Mouse (Mus musculus): Measurements from ENCODE around the gene Fam84b. TPM values are rescaled to one million over a fixed set of nuclear protein-coding genes. Genes with fewer than 3 reads are reported as not detected.
A peak's percentile ranks its signal among the peaks of the same experiment; 100 is the strongest.

Fam84b gene
- total and polyA plus RNA-seq, 2 experiments from 2014 or later: 5.6 to 18.1 TPM

DNA sequence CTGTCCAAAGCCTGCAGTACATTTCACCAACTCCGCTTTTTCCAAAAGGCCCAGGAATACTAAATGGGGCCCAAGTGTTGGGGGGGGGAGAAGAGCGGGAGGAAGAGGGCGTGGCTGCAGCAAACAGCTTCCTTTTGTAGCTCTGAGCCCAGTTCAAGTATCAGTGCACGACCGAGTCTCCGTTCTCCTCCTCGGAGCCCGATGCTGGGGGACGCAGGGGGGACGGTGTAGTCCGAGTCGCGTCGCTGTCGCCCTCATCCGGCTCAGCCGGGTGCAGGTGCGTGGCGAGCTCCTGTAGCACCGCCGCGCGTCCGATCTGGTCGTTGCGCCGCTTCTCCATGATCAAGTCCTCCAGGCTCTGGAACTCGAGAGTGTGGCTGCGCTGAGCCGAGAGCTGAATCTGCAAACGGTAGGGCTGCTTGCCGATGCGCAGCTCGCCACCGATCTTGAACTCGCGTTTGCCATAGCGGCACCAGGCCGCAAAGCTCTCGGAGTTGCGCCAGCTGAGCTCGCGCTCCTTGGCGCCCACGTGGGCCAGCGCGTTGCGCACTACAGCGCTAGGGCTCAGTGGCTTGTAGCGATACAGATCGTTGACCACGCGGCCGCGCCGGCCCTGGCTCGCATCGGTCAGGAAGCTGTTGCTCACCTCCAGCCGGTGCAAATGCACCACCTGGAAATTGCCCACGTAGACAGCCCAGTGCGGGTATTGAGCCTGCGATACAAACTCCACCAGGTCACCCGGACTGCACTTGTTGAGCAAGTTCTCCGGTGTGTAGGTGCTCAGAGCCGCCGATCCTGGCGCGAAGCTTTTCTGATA is 30.6 kb downstream of the Fam84b start:
- H3K4me3 ChIP-seq (ENCODE audit: low read length): peak overlapping the region; percentile 82
- peak; percentile 89 for DNase-seq (ENCODE audit: low spot score)
- no peaks in the 10 kb centered on the region for H3K9me3 ChIP-seq (ENCODE audit: low read length)
- whole genome bisulfite sequencing: under 1% methylated on average over 68 of the region's 68 CpGs
- H3K4me2 ChIP-seq (ENCODE audit: low read depth, low read length): peak overlapping the region; percentile 100
- no peaks in the 10 kb centered on the region; the same call in 1 of the 2 replicates for H3K4me1 ChIP-seq (ENCODE audit: insufficient read depth, low read length)
- peak; percentile 84 for ATAC-seq
- peak; percentile 82 for TF ChIP-seq CTCF (IDR thresholded peaks at IDR 0.05; ENCODE audit: low read depth)
- H3K9ac ChIP-seq (replicated peaks; ENCODE audit: low read length): peak overlapping the region; percentile 65
- H3K27me3 ChIP-seq (ENCODE audit: insufficient read depth, low read length): no peaks in the 10 kb centered on the region
- H3K27ac ChIP-seq: peak overlapping the region; percentile 65
- no peaks in the 10 kb centered on the region for H3K36me3 ChIP-seq (ENCODE audit: insufficient read depth, low read length)

DNA sequence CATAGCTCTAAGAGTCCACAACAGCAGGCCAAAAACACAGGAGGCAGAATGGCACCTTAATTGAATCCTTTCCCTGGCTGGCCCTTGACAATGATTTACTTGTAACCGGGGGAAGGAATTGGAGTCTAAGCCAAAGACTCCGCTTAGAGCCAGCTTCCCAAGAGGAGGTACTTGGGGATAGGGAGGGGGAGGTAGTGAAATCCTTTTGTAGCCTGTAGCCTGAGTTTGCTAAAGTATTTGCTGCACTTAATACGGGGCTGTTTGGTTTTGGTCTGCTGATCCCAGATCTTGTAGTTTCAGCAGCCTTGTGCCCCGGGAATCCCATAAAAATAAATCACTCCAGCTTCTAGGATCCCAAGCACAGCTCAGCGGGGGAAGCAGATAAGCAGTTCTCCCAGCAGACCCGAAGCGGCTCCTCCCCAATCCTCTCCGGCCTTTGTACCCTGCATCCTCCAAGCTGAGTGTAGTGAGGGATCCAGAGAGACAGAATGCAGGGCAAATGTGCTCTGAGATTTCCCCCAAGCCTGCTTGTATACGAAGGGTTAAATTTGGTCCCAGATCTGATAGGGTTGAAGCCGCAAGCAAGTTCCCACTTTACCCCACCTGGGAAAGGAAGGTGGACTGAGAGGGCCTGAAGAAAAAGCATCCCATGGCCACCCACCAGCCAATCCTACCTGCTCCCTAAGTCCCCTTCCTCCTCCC is 31.3 kb downstream of the Fam84b start:
- H3K36me3 ChIP-seq (ENCODE audit: insufficient read depth, low read length): no peaks in the 10 kb centered on the region
- no peaks in the 10 kb centered on the region for H3K9me3 ChIP-seq (ENCODE audit: low read length)
- H3K27me3 ChIP-seq (ENCODE audit: insufficient read depth, low read length): no peaks in the 10 kb centered on the region
- H3K9ac ChIP-seq (replicated peaks; ENCODE audit: low read length): peak overlapping the region; percentile 65
- H3K4me2 ChIP-seq (ENCODE audit: low read depth, low read length): peak overlapping the region; percentile 100
- ATAC-seq (0 out of 2 replicates have a peak, but pooled peaks have one; percentile 19), DNase-seq (ENCODE audit: low spot score) (peak; percentile 60)
- WGBS: 4% methylated on average over 10 of the region's 10 CpGs
- TF ChIP-seq CTCF (IDR thresholded peaks at IDR 0.05; ENCODE audit: low read depth): no peak
- H3K4me3 ChIP-seq (ENCODE audit: low read length): peak overlapping the region; percentile 82
- no peaks in the 10 kb centered on the region; the same call in 1 of the 2 replicates for H3K4me1 ChIP-seq (ENCODE audit: insufficient read depth, low read length)
- peak overlapping the region; percentile 65 for H3K27ac ChIP-seq

DNA sequence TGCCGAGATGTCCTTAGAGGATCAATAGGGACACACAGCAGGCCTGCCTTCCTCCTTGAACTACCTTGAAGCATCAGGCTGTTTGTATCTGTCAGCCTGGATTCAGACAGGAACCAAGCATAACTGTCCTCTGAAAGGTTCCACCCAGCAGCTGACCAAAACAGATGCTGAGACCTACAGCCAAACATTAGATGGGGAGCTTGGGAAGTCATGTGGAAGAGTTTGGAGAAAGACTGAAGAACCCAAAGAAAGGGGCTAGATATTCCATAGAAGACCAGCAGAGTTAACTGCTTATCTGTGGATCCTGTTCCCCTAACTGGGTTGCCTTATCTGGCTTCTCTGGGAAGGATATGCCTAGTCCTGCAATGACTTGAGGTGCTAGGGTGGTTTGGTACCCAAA is 35.1 kb downstream of the Fam84b start:
- DNase-seq (ENCODE audit: low spot score) (no peak), ATAC-seq (no peak)
- no peak overlapping the region for H3K4me2 ChIP-seq (ENCODE audit: low read depth, low read length)
- no peaks in the 10 kb centered on the region; the same call in 1 of the 2 replicates for H3K4me1 ChIP-seq (ENCODE audit: insufficient read depth, low read length)
- 82% methylated on average over 1 of the region's 1 CpGs for WGBS
- no peak for TF ChIP-seq CTCF (IDR thresholded peaks at IDR 0.05; ENCODE audit: low read depth)
- H3K9me3 ChIP-seq (ENCODE audit: low read length): no peaks in the 10 kb centered on the region
- no peaks in the 10 kb centered on the region for H3K36me3 ChIP-seq (ENCODE audit: insufficient read depth, low read length)
- H3K4me3 ChIP-seq (ENCODE audit: low read length): no peak overlapping the region
- no peaks in the 10 kb centered on the region for H3K27me3 ChIP-seq (ENCODE audit: insufficient read depth, low read length)
- H3K27ac ChIP-seq: no peak overlapping the region
- no peak overlapping the region for H3K9ac ChIP-seq (replicated peaks; ENCODE audit: low read length)

DNA sequence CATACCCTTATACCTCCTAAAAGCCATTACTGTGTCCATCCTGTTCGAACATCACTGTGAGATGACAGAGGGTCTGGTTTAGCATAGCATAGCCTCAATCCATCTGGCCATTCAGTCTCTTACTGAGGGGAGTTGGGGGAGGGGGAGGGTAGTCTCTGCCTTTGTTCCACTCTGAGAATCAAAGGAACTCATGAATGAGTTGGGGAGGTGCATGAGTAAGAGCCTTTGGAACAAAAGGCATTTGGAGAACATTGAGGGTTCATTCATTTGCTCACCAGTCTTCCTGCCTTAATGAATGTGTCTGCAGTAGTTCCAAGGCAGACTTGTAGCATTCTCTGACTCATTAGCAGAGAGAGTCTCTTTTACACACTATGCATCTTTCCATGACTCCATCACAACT is 37.1 kb downstream of the Fam84b start:
- H3K27ac ChIP-seq: no peak overlapping the region
- WGBS: 29% methylated on average over 1 of the region's 1 CpGs

DNA sequence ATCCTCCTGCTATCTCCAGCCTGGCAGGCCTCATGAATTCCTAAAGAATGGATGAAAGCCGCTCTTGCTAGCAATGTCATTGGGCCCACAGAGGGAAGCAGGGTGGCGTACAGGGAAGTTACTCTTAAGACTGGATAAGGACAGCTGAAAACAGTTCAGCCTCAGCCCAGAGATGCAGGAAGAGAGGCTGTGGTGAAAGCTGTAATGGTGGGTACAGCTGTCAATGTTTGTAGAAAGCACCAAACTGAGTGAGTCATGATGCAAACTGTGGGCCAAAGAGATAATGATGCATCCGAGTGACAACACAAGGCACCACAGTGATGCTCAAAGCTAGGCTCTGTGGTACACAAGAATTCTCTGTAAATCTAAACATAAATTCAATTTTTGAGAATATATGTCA is 39.0 kb downstream of the Fam84b start:
- DNase-seq (ENCODE audit: low spot score) (no peak), ATAC-seq (no peak)
- Histone ChIP-seq H3K27ac (no peak overlapping the region), H3K27me3 (ENCODE audit: insufficient read depth, low read length) (no peaks in the 10 kb centered on the region), H3K36me3 (ENCODE audit: insufficient read depth, low read length) (no peaks in the 10 kb centered on the region), H3K9me3 (ENCODE audit: low read length) (no peaks in the 10 kb centered on the region), H3K4me1 (ENCODE audit: insufficient read depth, low read length) (no peaks in the 10 kb centered on the region), H3K9ac (replicated peaks; ENCODE audit: low read length) (no peak overlapping the region), H3K4me2 (ENCODE audit: low read depth, low read length) (no peak overlapping the region), H3K4me3 (ENCODE audit: low read length) (no peak overlapping the region)
- 91% methylated on average over 3 of the region's 3 CpGs for WGBS
- TF ChIP-seq CTCF (IDR thresholded peaks at IDR 0.05; ENCODE audit: low read depth): no peak

More for the DNA sequence above, 37.1 kb downstream of the Fam84b start:
- no peak overlapping the region for H3K9ac ChIP-seq (replicated peaks; ENCODE audit: low read length)
- no peak overlapping the region for H3K4me3 ChIP-seq (ENCODE audit: low read length)
- no peak for TF ChIP-seq CTCF (IDR thresholded peaks at IDR 0.05; ENCODE audit: low read depth)
- H3K4me2 ChIP-seq (ENCODE audit: low read depth, low read length): no peak overlapping the region
- no peaks in the 10 kb centered on the region for H3K36me3 ChIP-seq (ENCODE audit: insufficient read depth, low read length)
- no peaks in the 10 kb centered on the region for H3K27me3 ChIP-seq (ENCODE audit: insufficient read depth, low read length)
- DNase-seq (ENCODE audit: low spot score) (no peak), ATAC-seq (no peak)
- no peaks in the 10 kb centered on the region; the same call in 1 of the 2 replicates for H3K4me1 ChIP-seq (ENCODE audit: insufficient read depth, low read length)
- H3K9me3 ChIP-seq (ENCODE audit: low read length): no peaks in the 10 kb centered on the region

DNA sequence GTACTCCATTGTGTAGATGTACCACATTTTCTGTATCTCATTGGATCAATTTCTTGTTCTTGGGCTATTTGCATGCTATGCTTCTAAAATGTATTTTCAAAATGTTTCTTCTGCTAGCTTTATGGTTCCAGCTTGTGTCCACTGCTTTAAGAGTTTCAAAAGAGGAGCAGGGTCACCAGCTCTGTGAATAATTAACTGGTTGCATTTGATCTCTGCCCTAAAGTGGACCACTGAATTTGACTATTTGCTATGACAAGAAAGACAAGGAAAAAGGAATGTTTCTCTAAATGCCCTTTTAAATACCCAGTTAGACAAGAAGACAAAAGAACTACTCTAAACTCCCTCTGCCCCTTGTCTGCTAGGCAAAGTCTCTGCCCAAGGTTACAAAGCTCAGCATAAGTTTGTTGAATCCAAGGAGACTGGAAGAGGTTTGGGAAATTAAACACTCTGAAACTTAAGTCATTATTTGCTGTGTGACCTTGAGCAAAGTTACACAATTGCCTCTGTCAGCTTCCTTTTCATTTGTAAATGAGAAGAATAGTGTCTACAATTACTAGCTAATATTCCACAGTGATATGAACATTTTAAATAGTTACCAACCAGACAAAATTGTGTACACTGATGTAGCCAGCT is 60.4 kb downstream of the Fam84b start:
- Histone ChIP-seq H3K4me2 (ENCODE audit: low read depth, low read length) (no peak overlapping the region), H3K9ac (replicated peaks; ENCODE audit: low read length) (no peak overlapping the region), H3K27ac (no peak overlapping the region), H3K9me3 (ENCODE audit: low read length) (no peaks in the 10 kb centered on the region), H3K27me3 (ENCODE audit: insufficient read depth, low read length) (no peaks in the 10 kb centered on the region), H3K4me1 (ENCODE audit: insufficient read depth, low read length) (no peaks in the 10 kb centered on the region), H3K4me3 (ENCODE audit: low read length) (no peak overlapping the region), H3K36me3 (ENCODE audit: insufficient read depth, low read length) (no peaks in the 10 kb centered on the region)
- no peak for TF ChIP-seq CTCF (IDR thresholded peaks at IDR 0.05; ENCODE audit: low read depth)
- ATAC-seq (no peak), DNase-seq (ENCODE audit: low spot score) (no peak)
